Mouse (Mus musculus) embryonic facial prominence, embryonic 14.5 days (tissue): ENCODE measurements around the gene Birc5. TPM values are rescaled to one million over a fixed set of nuclear protein-coding genes. Genes with fewer than 3 reads are reported as not detected.

Experiments used
- ATAC-seq: fragments of 200-750 bp; cut with Nextera tagmentation; 2 replicates; pipeline ENCODE4 v1.8.0; 2017; ENCODE audit warnings: low read depth, moderate number of reproducible peaks, moderate TSS enrichment
- DNase-seq: peaks from one replicate; pipeline ENCODE4 v3.0.0-alpha.2; 2015; ENCODE audit warnings: low spot score
- H3K27ac ChIP-seq: fragments of 300-500 bp; sonication (generic); replicated peaks from 2 replicates; pipeline ENCODE4 v1.5.1; 2014; ENCODE audit warnings: low read depth, mild to moderate bottlenecking, low read length, moderate library complexity
- H3K27me3 ChIP-seq: fragments of 300-500 bp; sonication (generic); replicated peaks from 2 replicates; pipeline ENCODE4 v1.6.1; 2014; ENCODE audit warnings: low read length; ENCODE audit not compliant: control insufficient read depth, insufficient read depth
- H3K36me3 ChIP-seq: fragments of 300-500 bp; sonication (generic); 2 replicates; pipeline ENCODE4 v1.6.1; 2014; ENCODE audit warnings: low read length, mixed read lengths; ENCODE audit not compliant: control insufficient read depth, insufficient read depth
- H3K4me1 ChIP-seq: fragments of 300-500 bp; sonication (generic); 2 replicates; pipeline ENCODE4 v1.6.1; 2014; ENCODE audit warnings: antibody characterized with exemption, low read length; ENCODE audit not compliant: control insufficient read depth, insufficient read depth
- H3K4me2 ChIP-seq: fragments of 300-500 bp; sonication (generic); 2 replicates; pipeline ENCODE4 v1.6.1; 2014; ENCODE audit warnings: low read depth, mild to moderate bottlenecking, low read length, moderate library complexity, mixed read lengths
- H3K4me3 ChIP-seq: fragments of 300-500 bp; sonication (generic); 2 replicates; pipeline ENCODE4 v1.5.1; 2014; ENCODE audit warnings: low read depth, mild to moderate bottlenecking, low read length
- H3K9ac ChIP-seq: fragments of 300-500 bp; sonication (generic); 2 replicates; pipeline ENCODE4 v1.6.1; 2014; ENCODE audit warnings: low read depth, mild to moderate bottlenecking, low read length, moderate library complexity, mixed read lengths
- H3K9me3 ChIP-seq: fragments of 300-500 bp; sonication (generic); 2 replicates; pipeline ENCODE4 v1.6.1; 2016; ENCODE audit warnings: low read length; ENCODE audit not compliant: control insufficient read depth
- WGBS: fragments of 180-500 bp; shearing (Covaris S2); extraction: QIAGEN DNeasy Blood & Tissue Kit; methylation state at CpG from one replicate; pipeline ENCODE4 v1.1.7; 2014; 5-methylcytosine and 5-hydroxymethylcytosine counted together
- polyA plus RNA-seq: library from polyadenylated mRNA; unstranded; fragments of >200 nt; fragmentation: Nextera tagmentation; extraction: Ambion mirVana; gene quantifications from 2 replicates; pipeline ENCODE4 v1.2.1, GENCODE M21; 2014

The Birc5 gene
- 229 and 265 TPM in 2 replicates for polyA plus RNA-seq

DNA sequence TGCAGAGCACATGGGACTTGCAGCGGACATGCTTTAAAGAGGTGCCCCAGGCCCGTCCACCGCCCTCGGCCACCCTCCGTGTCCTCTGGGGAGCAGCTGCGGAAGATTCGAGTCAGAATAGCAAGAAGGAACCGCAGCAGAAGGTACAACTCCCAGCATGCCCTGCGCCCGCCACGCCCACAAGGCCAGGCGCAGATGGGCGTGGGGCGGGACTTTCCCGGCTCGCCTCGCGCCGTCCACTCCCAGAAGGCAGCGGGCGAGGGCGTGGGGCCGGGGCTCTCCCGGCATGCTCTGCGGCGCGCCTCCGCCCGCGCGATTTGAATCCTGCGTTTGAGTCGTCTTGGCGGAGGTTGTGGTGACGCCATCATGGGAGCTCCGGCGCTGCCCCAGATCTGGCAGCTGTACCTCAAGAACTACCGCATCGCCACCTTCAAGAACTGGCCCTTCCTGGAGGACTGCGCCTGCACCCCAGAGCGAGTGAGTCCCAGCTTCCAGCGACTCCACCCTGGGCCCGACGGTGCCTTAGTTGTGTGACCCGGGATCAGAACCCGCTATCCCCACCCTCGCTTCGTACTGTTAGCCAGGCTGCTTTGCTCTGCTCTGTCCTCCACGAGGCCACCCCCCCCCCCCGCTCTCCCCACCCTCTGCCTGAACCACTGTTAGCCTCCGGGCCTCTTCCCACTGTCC is at the start of gene Birc5:
TSS of gene Birc5 (plus strand) at position 267 of the 687 bp plus-strand sequence.
- H3K36me3 ChIP-seq: peaks cover 23% of the 10 kb centered on the region
- H3K4me1 ChIP-seq: peaks cover 17% of the 10 kb centered on the region
- H3K9ac ChIP-seq: peak within 1 kb of the TSS; percentile 77
- WGBS: 0% methylated on average over 25 of the region's 51 CpGs
- peak within 1 kb of the TSS; percentile 58 for H3K4me3 ChIP-seq
- peak within 1 kb of the TSS; percentile 96 for H3K27ac ChIP-seq
- ATAC-seq: peak; percentile 95
- no peaks in the 10 kb centered on the region for H3K9me3 ChIP-seq
- peak; percentile 98 for DNase-seq
- no peaks in the 10 kb centered on the region for H3K27me3 ChIP-seq
- peak within 1 kb of the TSS; percentile 89 for H3K4me2 ChIP-seq

DNA sequence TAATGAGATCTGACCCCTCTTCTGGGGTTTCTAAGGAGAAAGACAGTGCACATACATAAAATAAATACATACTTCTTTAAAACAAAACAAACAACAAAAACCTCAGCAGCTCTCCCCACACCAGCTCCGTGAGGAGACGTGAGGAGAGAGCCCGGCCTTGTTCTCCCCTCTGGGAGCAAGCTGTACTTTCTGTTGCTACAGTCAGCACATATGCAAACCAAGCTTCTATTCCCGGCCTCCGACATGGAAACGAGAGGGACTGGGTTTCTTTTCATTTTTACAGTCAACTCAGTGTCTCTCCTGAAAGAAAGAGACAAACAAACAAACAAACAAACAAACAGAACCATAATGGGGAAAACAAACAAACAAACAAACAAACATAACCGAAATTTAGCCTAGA is 49.0 kb upstream of the Birc5 start:
- Histone ChIP-seq H3K27me3 (no peaks in the 10 kb centered on the region), H3K9me3 (no peaks in the 10 kb centered on the region), H3K9ac (no peak overlapping the region), H3K4me1 (no peaks in the 10 kb centered on the region), H3K4me3 (no peak overlapping the region), H3K27ac (no peak overlapping the region), H3K36me3 (no peaks in the 10 kb centered on the region), H3K4me2 (no peak overlapping the region)
- DNase-seq (no peak), ATAC-seq (no peak)
- WGBS: 73% methylated on average over 7 of the region's 7 CpGs

DNA sequence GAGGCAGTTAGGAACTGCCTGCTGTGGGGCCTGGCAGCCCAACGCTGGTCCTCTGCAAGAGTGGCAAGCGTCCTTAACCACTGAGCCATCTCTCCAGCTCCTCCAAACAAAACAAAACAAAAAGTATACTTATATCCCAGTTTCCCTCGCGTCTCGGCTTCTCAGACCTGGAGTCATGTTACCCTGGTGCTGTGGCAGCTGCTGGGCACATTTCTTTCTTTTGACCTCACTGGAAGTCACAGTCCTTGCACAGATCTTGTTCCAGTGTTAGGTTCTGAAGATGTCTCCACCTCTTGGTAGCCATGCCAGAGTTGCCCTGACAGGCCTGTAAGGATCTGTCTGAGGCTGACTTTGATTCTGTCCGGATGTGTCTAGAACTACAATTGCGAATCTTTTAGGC is 47.4 kb upstream of the Birc5 start:
- Histone ChIP-seq H3K27me3 (no peaks in the 10 kb centered on the region), H3K4me1 (no peaks in the 10 kb centered on the region), H3K4me3 (no peak overlapping the region), H3K4me2 (no peak overlapping the region), H3K9ac (no peak overlapping the region), H3K36me3 (no peaks in the 10 kb centered on the region), H3K9me3 (no peaks in the 10 kb centered on the region), H3K27ac (no peak overlapping the region)
- DNase-seq (no peak), ATAC-seq (no peak)
- 53% methylated on average over 7 of the region's 7 CpGs for WGBS

DNA sequence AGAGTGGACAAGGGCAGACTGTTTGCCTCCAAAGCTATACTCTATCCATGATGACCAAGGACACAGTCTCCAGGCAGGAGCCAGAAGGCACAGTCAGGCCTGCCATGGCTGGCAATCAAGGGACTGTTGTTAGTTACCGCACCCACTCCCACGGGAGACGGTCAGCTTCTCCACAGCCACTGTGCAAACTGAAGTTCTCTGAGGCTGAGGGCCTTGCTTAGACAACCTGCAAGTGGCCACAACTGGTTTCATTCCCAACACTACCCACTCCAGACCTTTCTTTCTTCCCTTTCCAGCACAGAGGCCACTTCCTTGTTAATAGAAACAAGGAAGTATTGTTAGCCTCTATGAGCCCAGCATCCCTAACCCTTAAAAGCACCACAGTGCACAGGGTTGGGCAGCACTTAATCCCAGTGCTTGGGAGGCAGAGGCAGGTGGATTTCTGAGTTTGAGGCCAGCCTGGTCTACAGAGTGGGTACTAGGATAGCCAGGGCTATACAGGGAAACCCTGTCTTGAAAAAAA is 45.8 kb upstream of the Birc5 start:
- Histone ChIP-seq H3K9me3 (no peaks in the 10 kb centered on the region), H3K36me3 (no peaks in the 10 kb centered on the region), H3K9ac (no peak overlapping the region), H3K4me3 (no peak overlapping the region), H3K27me3 (no peaks in the 10 kb centered on the region), H3K4me1 (no peaks in the 10 kb centered on the region), H3K27ac (no peak overlapping the region), H3K4me2 (no peak overlapping the region)
- DNase-seq (no peak), ATAC-seq (no peak)
- 93% methylated on average over 3 of the region's 3 CpGs for WGBS

DNA sequence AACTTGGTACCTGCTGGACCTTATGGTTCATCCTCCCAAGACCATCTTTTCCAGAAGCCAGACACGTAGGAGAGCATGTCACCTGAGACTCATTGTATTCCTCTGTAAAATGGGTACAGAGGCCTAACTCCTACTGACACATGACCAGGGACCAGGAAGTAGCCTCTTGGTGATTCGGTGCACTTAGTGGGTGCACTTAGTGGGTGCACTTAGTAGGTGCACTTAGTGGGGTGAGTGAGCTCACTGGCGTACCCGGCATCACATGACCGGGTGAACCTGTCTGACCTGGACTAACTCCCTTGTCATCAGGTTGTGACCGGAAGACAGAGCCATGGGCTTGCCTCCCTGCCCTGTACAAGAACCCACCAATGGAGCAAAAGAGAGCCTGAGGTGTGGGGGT is 42.3 kb upstream of the Birc5 start:
- H3K27me3 ChIP-seq: no peaks in the 10 kb centered on the region
- ATAC-seq: no peak
- 91% methylated on average over 6 of the region's 6 CpGs for WGBS

DNA sequence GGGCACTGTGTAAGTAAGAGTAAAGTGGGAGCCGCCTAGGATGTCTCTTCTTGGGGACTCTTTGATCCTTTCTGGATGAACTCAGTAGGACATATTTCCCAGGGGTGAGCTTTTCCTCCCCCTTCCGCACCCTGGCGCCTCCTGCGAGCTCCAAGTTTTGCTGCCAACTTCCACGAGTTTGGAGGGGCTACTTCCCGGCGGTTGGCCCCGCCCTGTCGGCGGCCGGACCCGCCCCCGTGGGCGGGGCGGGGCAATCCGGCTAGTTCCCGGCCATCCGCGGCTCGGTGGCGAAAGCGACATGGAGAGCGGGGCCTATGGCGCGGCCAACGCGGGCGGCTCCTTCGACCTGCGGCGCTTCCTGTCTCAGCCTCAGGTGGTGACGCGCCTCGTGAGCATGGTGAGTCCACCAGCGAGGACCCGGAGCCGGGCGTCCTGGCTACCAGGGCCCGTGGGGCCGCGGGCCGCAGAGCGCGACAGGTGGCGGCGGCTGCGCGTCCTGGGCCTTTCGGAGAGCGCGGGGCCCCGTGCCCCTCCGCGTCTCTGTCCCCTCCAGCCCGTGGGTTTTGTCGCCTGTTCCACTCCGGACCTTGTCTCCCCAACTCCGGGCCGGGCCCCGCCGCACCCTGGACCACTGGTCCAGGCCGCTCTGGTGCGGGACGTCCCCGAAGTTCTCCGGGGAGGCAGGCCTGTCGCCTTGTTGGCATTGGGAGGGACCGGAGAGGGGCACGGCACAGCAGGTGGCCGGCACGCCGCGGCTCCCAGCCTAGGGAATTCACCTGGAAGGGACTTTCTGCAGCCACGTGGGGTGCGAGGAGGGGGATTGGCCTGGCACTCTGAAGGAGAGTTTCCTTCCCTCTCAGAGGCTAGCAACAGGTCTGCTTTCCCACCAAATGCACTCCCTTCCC is 39.4 kb upstream of the Birc5 start, which contains the start of the genes Gm20708 and Syngr2:
TSS of gene Gm20708 (plus strand) at position 262 of the 905 bp plus-strand sequence.
TSS of gene Syngr2 (plus strand) at position 262 of the 905 bp plus-strand sequence.
- Histone ChIP-seq H3K27ac (peak within 1 kb of the TSS; percentile 54; the same call in 1 of the 2 replicates), H3K36me3 (peaks cover 17% of the 10 kb centered on the region; the same call in 1 of the 2 replicates), H3K9me3 (no peaks in the 10 kb centered on the region), H3K4me2 (peak within 1 kb of the TSS; percentile 95), H3K4me1 (peaks cover 5% of the 10 kb centered on the region; the same call in 1 of the 2 replicates), H3K9ac (peak within 1 kb of the TSS; percentile 73), H3K27me3 (no peaks in the 10 kb centered on the region), H3K4me3 (peak within 1 kb of the TSS; percentile 83)
- peak; percentile 87 for DNase-seq
- 1% methylated on average over 44 of the region's 75 CpGs for WGBS
- peak; percentile 75 for ATAC-seq

More for the DNA sequence above, 42.3 kb upstream of the Birc5 start:
- no peak for DNase-seq
- Histone ChIP-seq H3K9me3 (no peaks in the 10 kb centered on the region), H3K4me2 (no peak overlapping the region), H3K27ac (no peak overlapping the region), H3K9ac (no peak overlapping the region), H3K4me3 (no peak overlapping the region), H3K4me1 (peaks cover 5% of the 10 kb centered on the region; the same call in 1 of the 2 replicates), H3K36me3 (no peaks in the 10 kb centered on the region)

DNA sequence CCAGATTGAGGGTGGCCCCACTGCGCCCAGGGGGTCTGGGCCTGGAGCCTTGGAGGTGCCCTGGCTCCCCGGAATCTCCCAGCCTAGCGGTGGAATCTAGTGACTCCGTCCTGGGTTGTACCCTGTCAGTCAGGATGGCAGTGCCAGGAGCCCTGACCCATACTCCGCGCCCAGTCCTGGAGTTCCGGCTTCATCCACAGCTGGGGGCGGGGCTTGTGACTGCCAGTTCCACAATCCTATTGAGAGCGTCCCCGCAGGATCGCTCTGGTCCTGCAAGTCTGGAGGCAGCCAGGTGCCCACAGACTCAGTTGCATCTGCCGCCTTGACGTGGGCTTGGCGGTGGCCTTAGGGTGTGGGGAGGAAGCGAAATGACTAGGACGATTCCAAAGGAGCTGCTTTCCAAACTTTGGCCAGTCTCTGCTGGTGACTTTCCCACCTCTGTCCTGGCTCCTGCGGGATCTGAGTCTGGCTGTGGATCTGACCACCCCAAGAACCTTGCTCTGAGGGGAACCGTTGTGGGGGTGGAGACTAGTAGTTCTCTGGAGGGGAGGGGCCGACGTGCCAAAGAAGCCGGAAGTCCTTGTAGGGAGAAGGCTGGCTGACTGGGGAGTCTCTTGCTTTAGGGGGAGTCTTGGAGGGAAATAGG is 38.5 kb upstream of the Birc5 start:
- Histone ChIP-seq H3K4me1 (peaks cover 5% of the 10 kb centered on the region; the same call in 1 of the 2 replicates), H3K9ac (peak overlapping the region; percentile 73), H3K4me2 (peak overlapping the region; percentile 95), H3K27me3 (no peaks in the 10 kb centered on the region), H3K9me3 (no peaks in the 10 kb centered on the region), H3K4me3 (peak overlapping the region; percentile 83), H3K36me3 (peaks cover 18% of the 10 kb centered on the region; the same call in 1 of the 2 replicates), H3K27ac (0 out of 2 replicates have a peak overlapping the region, but pooled peaks have one; percentile 45)
- ATAC-seq (peak; percentile 91), DNase-seq (peak; percentile 93)
- under 1% methylated on average over 21 of the region's 21 CpGs for WGBS

DNA sequence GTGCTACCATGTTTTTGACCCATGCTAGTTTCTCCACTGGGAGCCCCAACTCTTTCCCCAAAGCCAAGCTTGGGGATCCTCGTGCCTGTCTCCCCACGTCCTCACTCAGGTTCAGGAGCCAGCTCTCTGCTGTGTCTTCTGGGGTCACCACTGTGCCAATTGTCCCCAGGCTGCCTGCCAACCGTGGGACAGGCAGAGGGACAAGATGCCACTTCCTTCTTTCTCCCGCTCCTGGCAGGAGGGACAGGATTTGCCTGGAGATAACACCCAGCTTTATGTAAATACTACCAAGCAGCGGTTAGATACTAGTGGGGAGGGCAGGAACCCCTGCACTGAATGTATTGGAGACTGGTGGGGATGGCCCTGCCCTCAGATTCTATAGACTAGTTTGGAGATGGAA is 35.2 kb upstream of the Birc5 start:
- H3K9ac ChIP-seq: no peak overlapping the region
- H3K9me3 ChIP-seq: no peaks in the 10 kb centered on the region
- H3K4me2 ChIP-seq: no peak overlapping the region
- peaks cover 5% of the 10 kb centered on the region; the same call in 1 of the 2 replicates for H3K4me1 ChIP-seq
- H3K36me3 ChIP-seq: peaks cover 51% of the 10 kb centered on the region
- no peak overlapping the region for H3K4me3 ChIP-seq
- WGBS: 85% methylated on average over 5 of the region's 5 CpGs
- no peaks in the 10 kb centered on the region for H3K27me3 ChIP-seq
- no peak overlapping the region for H3K27ac ChIP-seq
- DNase-seq (no peak), ATAC-seq (no peak)
